Mouse (Mus musculus) kidney, postnatal 4 days (tissue): ENCODE data around the gene Skap1.
"Not testable (repeated sequence)": the region's sequence is repeated elsewhere in the genome, so short reads cannot be mapped to it uniquely, and the experiment has no call there.

Experiments used
- DNase-seq, 2 experiments: peaks; one replicate each; pipeline ENCODE4 v3.0.0; 2021; ENCODE audit warnings: mixed read lengths in 2 of 2

Skap1 gene

GRCm38 (mm10) chr11:96703813-96704212 is 239.4 kb downstream of the Skap1 start:
- no peak for DNase-seq

GRCm38 (mm10) chr11:96711268-96711667 is 246.9 kb downstream of the Skap1 start:
- DNase-seq = peak; percentile 31 to 46

- no peak for DNase-seq
Observed at GRCm38 (mm10) chr11:96711670-96712069, 247.3 kb downstream of the Skap1 start.

GRCm38 (mm10) chr11:96713210-96714005 is 249.0 kb downstream of the Skap1 start:
- peak in 1 of 2 experiments; percentile 26 for DNase-seq

GRCm38 (mm10) chr11:96714011-96714410 is 249.6 kb downstream of the Skap1 start:
- no peak for DNase-seq

- not testable (repeated sequence) for DNase-seq
Observed at GRCm38 (mm10) chr11:96715168-96715567, 250.8 kb downstream of the Skap1 start.

- DNase-seq = no peak
Observed at GRCm38 (mm10) chr11:96718609-96719008, 254.2 kb downstream of the Skap1 start.

- no peak for DNase-seq
Observed at GRCm38 (mm10) chr11:96725833-96726232, 261.4 kb downstream of the Skap1 start.

GRCm38 (mm10) chr11:96728577-96728976 is 264.2 kb downstream of the Skap1 start:
- no peak for DNase-seq

GRCm38 (mm10) chr11:96729462-96729861 is 265.1 kb downstream of the Skap1 start:
- DNase-seq = no peak

GRCm38 (mm10) chr11:96730327-96730726 is 265.9 kb downstream of the Skap1 start:
- peak; percentile 24 to 30 for DNase-seq

GRCm38 (mm10) chr11:96732657-96733056 is 268.3 kb downstream of the Skap1 start:
- peak; percentile 29 to 53 for DNase-seq

GRCm38 (mm10) chr11:96735908-96736307 is 271.5 kb downstream of the Skap1 start:
- DNase-seq = peak; percentile 79 to 85

GRCm38 (mm10) chr11:96736361-96736760 is 272.0 kb downstream of the Skap1 start:
- peak in 1 of 2 experiments; percentile 42 for DNase-seq

GRCm38 (mm10) chr11:96737673-96738471 is 273.5 kb downstream of the Skap1 start:
- peak in 1 of 2 experiments; percentile 31 for DNase-seq

GRCm38 (mm10) chr11:96740796-96741195 is 276.4 kb downstream of the Skap1 start:
- no peak for DNase-seq

GRCm38 (mm10) chr11:96741995-96742394 is 277.6 kb downstream of the Skap1 start:
- DNase-seq = no peak

GRCm38 (mm10) chr11:96743000-96743399 is 278.6 kb downstream of the Skap1 start:
- no peak for DNase-seq

- no peak for DNase-seq
Observed at GRCm38 (mm10) chr11:96743891-96744290, 279.5 kb downstream of the Skap1 start.

GRCm38 (mm10) chr11:96746648-96747047 is 282.3 kb downstream of the Skap1 start:
- DNase-seq = no peak

GRCm38 (mm10) chr11:96747555-96747954 is 283.2 kb downstream of the Skap1 start:
- no peak for DNase-seq

- no peak for DNase-seq
Observed at GRCm38 (mm10) chr11:96755298-96755697, 290.9 kb downstream of the Skap1 start.

- DNase-seq = no peak
Observed at GRCm38 (mm10) chr11:96757421-96757820, 293.0 kb downstream of the Skap1 start.

- DNase-seq = no peak
Observed at GRCm38 (mm10) chr11:96758402-96758801, 294.0 kb downstream of the Skap1 start.
